Mouse (Mus musculus) myocyte (in vitro differentiated cells): Measurements from ENCODE around the gene A530032D15Rik. TPM values are rescaled to one million over a fixed set of nuclear protein-coding genes. Genes with fewer than 3 reads are reported as not detected.
"Not testable (repeated sequence)": the region's sequence is repeated elsewhere in the genome, so short reads cannot be mapped to it uniquely, and the experiment has no call there.

Experiments
- H3K27me3 ChIP-seq: one replicate; pipeline ENCODE4 v1.6.1; 2011; ENCODE audit not compliant: control insufficient read depth, insufficient read depth, insufficient read length
- H3K36me3 ChIP-seq: one replicate; pipeline ENCODE4 v1.6.1; 2011; ENCODE audit not compliant: control insufficient read depth, insufficient read depth
- H3K4me2 ChIP-seq: one replicate; pipeline ENCODE4 v1.6.1; 2011; ENCODE audit warnings: low read depth, control low read depth
- H3K4me3 ChIP-seq: one replicate; pipeline ENCODE4 v1.5.1; 2011; ENCODE audit warnings: mild to moderate bottlenecking, control low read depth, moderate library complexity
- H3K79me2 ChIP-seq: one replicate; pipeline ENCODE4 v1.6.1; 2011; ENCODE audit not compliant: control insufficient read depth, insufficient read depth
- H3ac ChIP-seq: one replicate; pipeline ENCODE4 v1.6.1; 2011; ENCODE audit not compliant: control insufficient read depth, insufficient read length
- polyA plus RNA-seq: library from polyadenylated mRNA; unstranded; fragments of >200 nt; fragmentation: generic; extraction: Trizol; gene quantifications from one replicate; pipeline ENCODE4 v1.2.1, GENCODE M21; 2012; ENCODE audit warnings: missing spikeins

A530032D15Rik gene
- polyA plus RNA-seq, 1 experiment, result not detected

- H3K27me3 ChIP-seq, H3K79me2 ChIP-seq, H3K4me2 ChIP-seq: not testable (repeated sequence)
Observed at GRCm38 (mm10) chr1:85105336-85105735, 4.3 kb downstream of the A530032D15Rik start.

DNA sequence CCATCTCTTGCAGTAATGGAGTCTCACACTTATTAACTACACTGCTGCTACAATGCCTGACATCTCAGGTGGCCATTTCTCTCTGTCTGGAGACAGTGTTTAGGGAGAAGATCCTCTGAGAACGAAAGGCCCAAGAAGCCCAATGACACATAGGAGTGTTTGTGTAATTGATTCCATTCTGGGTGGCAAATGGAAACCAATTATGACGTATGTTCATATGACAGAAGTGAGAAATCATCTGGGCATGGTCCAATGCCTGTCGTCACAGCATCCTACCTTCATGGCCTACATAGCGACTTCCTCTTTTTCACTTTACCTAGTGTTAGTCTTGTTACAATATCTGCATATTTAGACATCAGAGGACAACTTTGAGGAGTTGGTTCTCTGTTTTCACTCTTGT is 7.9 kb downstream of the A530032D15Rik start:
- H3K27me3 ChIP-seq, H3K4me2 ChIP-seq, H3K79me2 ChIP-seq, H3K4me3 ChIP-seq, H3K36me3 ChIP-seq, H3ac ChIP-seq: not testable (repeated sequence)

More at GRCm38 (mm10) chr1:85105336-85105735, 4.3 kb downstream of the A530032D15Rik start:
- H3K4me3 ChIP-seq, H3ac ChIP-seq, H3K36me3 ChIP-seq: not testable (repeated sequence)

- not testable (repeated sequence) for H3K4me2 ChIP-seq, H3K36me3 ChIP-seq, H3K4me3 ChIP-seq, H3K79me2 ChIP-seq, H3ac ChIP-seq, H3K27me3 ChIP-seq
Observed at GRCm38 (mm10) chr1:85099864-85100263, 9.8 kb downstream of the A530032D15Rik start, which contains the start of gene Gm10553. Gm10553 (plus strand) TSS chr1:85100164.

- not testable (repeated sequence) for H3K79me2 ChIP-seq, H3ac ChIP-seq, H3K4me2 ChIP-seq, H3K4me3 ChIP-seq, H3K36me3 ChIP-seq, H3K27me3 ChIP-seq
Observed at GRCm38 (mm10) chr1:85099081-85099480, 10.6 kb downstream of the A530032D15Rik start.

GRCm38 (mm10) chr1:85093011-85093572 is 16.6 kb downstream of the A530032D15Rik start:
- not testable (repeated sequence) for H3K36me3 ChIP-seq, H3K4me3 ChIP-seq, H3K79me2 ChIP-seq, H3K27me3 ChIP-seq, H3K4me2 ChIP-seq, H3ac ChIP-seq

- not testable (repeated sequence) for H3K27me3 ChIP-seq, H3K79me2 ChIP-seq, H3K4me3 ChIP-seq, H3K4me2 ChIP-seq, H3K36me3 ChIP-seq, H3ac ChIP-seq
Observed at GRCm38 (mm10) chr1:85092169-85092568, 17.5 kb downstream of the A530032D15Rik start.

DNA sequence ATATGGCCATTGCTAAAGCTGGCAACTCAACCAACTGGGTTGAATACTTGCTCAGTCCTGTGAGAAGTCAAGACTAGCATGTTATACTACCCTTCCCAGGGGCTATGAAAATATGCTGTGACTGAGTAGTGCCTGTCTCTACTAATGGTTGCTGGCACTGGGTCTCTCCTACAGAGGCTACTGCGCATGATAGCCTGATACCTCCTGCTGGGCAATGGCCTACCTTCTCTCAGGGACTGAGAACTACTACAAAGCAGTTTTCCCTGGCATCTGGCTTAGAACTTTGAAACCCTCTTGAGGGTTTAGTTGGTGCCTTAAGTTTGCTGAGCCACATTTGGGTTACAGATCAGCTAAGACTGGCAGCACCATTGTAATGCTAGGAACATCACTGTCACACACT is 23.4 kb downstream of the A530032D15Rik start:
- not testable (repeated sequence) for H3K79me2 ChIP-seq, H3K4me2 ChIP-seq, H3K4me3 ChIP-seq, H3K36me3 ChIP-seq, H3ac ChIP-seq, H3K27me3 ChIP-seq

DNA sequence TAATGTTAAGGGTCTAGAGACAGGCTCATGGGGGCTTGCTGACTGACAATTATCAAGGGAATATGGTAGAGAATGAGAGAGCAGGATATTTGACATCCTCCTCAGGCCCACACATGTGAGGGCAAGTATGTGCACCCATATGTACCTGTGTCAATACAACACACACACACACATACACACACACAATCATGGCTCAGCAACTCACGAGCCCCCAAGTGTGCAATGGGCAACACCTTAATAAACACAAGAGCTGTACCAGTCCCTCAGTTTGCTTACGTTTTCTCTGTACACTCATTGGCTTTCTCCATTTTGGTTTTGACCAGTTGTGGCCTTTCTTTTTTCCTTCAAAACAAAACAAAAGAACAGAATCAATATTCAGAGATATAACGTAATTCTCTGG is 24.9 kb downstream of the A530032D15Rik start:
- not testable (repeated sequence) for H3ac ChIP-seq, H3K27me3 ChIP-seq

GRCm38 (mm10) chr1:85073099-85073498 is 36.6 kb downstream of the A530032D15Rik start:
- H3ac ChIP-seq, H3K27me3 ChIP-seq, H3K79me2 ChIP-seq, H3K36me3 ChIP-seq, H3K4me2 ChIP-seq, H3K4me3 ChIP-seq: not testable (repeated sequence)

More for the DNA sequence above, 24.9 kb downstream of the A530032D15Rik start:
- not testable (repeated sequence) for H3K4me3 ChIP-seq, H3K36me3 ChIP-seq, H3K79me2 ChIP-seq, H3K4me2 ChIP-seq

- not testable (repeated sequence) for H3K4me3 ChIP-seq, H3K79me2 ChIP-seq, H3K36me3 ChIP-seq, H3K4me2 ChIP-seq, H3K27me3 ChIP-seq, H3ac ChIP-seq
Observed at GRCm38 (mm10) chr1:85071690-85072089, 38.0 kb downstream of the A530032D15Rik start.

DNA sequence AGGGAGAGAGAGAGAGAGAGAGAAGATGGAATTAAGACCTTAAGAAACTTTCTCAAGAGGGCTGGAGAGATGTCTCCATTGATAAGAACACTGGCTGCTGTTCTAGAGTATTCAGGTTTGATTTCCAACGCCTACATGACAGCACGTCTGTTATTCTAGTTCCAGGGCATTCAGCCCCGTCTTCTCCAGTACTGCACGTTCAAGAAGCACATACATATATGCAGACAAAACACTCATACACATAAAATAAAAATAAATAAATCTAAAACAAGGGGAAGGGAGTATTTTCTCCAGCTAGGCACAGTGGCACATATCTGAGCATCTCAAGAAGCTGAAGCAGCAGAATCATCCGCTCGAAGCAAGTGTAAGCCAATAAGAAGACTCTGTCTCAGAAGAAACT is 73.9 kb downstream of the A530032D15Rik start:
- not testable (repeated sequence) for H3K79me2 ChIP-seq, H3K4me2 ChIP-seq, H3ac ChIP-seq, H3K4me3 ChIP-seq, H3K36me3 ChIP-seq, H3K27me3 ChIP-seq

GRCm38 (mm10) chr1:85034394-85034793 is 75.3 kb downstream of the A530032D15Rik start:
- not testable (repeated sequence) for H3K4me2 ChIP-seq, H3K4me3 ChIP-seq, H3K36me3 ChIP-seq, H3ac ChIP-seq, H3K27me3 ChIP-seq, H3K79me2 ChIP-seq

- H3K36me3 ChIP-seq, H3K4me3 ChIP-seq, H3K27me3 ChIP-seq: not testable (repeated sequence)
Observed at GRCm38 (mm10) chr1:85033616-85034015, 76.0 kb downstream of the A530032D15Rik start.

More at GRCm38 (mm10) chr1:85033616-85034015, 76.0 kb downstream of the A530032D15Rik start:
- H3K79me2 ChIP-seq, H3K4me2 ChIP-seq, H3ac ChIP-seq: not testable (repeated sequence)
